Mouse (Mus musculus): ENCODE data around the gene Prr36.
A peak's percentile ranks its signal among the peaks of the same experiment; 100 is the strongest.

The Prr36 gene

GRCm38 (mm10) chr8:4201321-4201720 is 15.9 kb downstream of the Prr36 start:
- DNase-seq (ENCODE audit: low read depth, low spot score) = no peak

- no peak for DNase-seq (ENCODE audit: low read depth, low spot score)
These were observed 23.7 kb downstream of the Prr36 start for GRCm38 (mm10) chr8:4193588-4193894.

- DNase-seq (ENCODE audit: low read depth, low spot score) = no peak
These were observed 24.3 kb downstream of the Prr36 start for GRCm38 (mm10) chr8:4192807-4193587.

- peak; percentile 77 for DNase-seq (ENCODE audit: low read depth, low spot score)
These were observed 25.0 kb downstream of the Prr36 start for GRCm38 (mm10) chr8:4192305-4192704.

- no peak for DNase-seq (ENCODE audit: low read depth, low spot score)
These were observed 28.1 kb downstream of the Prr36 start for GRCm38 (mm10) chr8:4189031-4189722.

GRCm38 (mm10) chr8:4188605-4189004 is 28.7 kb downstream of the Prr36 start:
- DNase-seq (ENCODE audit: low read depth, low spot score) = no peak

GRCm38 (mm10) chr8:4186151-4186550 is 31.1 kb downstream of the Prr36 start:
- no peak for DNase-seq (ENCODE audit: low read depth, low spot score)

GRCm38 (mm10) chr8:4183409-4183808 is 33.9 kb downstream of the Prr36 start:
- no peak for DNase-seq (ENCODE audit: low read depth, low spot score)

- DNase-seq (ENCODE audit: low read depth, low spot score) = no peak
These were observed 43.2 kb downstream of the Prr36 start for GRCm38 (mm10) chr8:4174018-4174417.

GRCm38 (mm10) chr8:4172486-4172885 is 44.8 kb downstream of the Prr36 start:
- DNase-seq (ENCODE audit: low read depth, low spot score) = no peak

GRCm38 (mm10) chr8:4167918-4168317 is 49.3 kb downstream of the Prr36 start:
- DNase-seq (ENCODE audit: low read depth, low spot score) = no peak

GRCm38 (mm10) chr8:4166881-4167525 is 50.3 kb downstream of the Prr36 start:
- no peak for DNase-seq (ENCODE audit: low read depth, low spot score)

GRCm38 (mm10) chr8:4165852-4166751 is 51.2 kb downstream of the Prr36 start, which contains the start of gene Evi5l:
Gene Evi5l, plus strand, starts transcription at chr8:4166567.
- DNase-seq (ENCODE audit: low read depth, low spot score) = peak; percentile 100

- no peak for DNase-seq (ENCODE audit: low read depth, low spot score)
These were observed 51.9 kb downstream of the Prr36 start for GRCm38 (mm10) chr8:4165176-4165851.

GRCm38 (mm10) chr8:4162786-4163185 is 54.5 kb downstream of the Prr36 start:
- no peak for DNase-seq (ENCODE audit: low read depth, low spot score)

Data from telencephalon, adult 2 months (tissue).